Mouse (Mus musculus) CH12.LX (cell line): ENCODE results near the gene Kcnip3. TPM values are rescaled to one million over a fixed set of nuclear protein-coding genes. Genes with fewer than 3 reads are reported as not detected.

Experiments
- DNase-seq: peaks from one replicate; pipeline ENCODE4 v3.0.0-alpha.2; 2013; ENCODE audit errors: extremely low read depth
- H3K27ac ChIP-seq: 2 replicates; pipeline ENCODE4 v1.5.1; 2012; ENCODE audit warnings: low read depth, mild to moderate bottlenecking, control low read depth, moderate library complexity; ENCODE audit not compliant: insufficient read depth
- H3K27me3 ChIP-seq: replicated peaks from 2 replicates; pipeline ENCODE3; 2012; ENCODE audit warnings: inconsistent platforms
- H3K36me3 ChIP-seq, 2 experiments: replicated peaks in 1 of 2; 2 replicates each; pipeline versions ENCODE3 to v1.6.1; 2012; ENCODE audit warnings: inconsistent platforms in 1 of 2, low read length in 1 of 2, mild to moderate bottlenecking in 1 of 2, mixed read lengths in 1 of 2, moderate library complexity in 1 of 2; ENCODE audit not compliant: control insufficient read depth in 1 of 2, insufficient read depth in 1 of 2
- H3K4me1 ChIP-seq, 2 experiments: 2 replicates each; pipeline ENCODE4 v1.6.1; 2012; ENCODE audit warnings: inconsistent platforms in 1 of 2, moderate library complexity in 1 of 2; ENCODE audit not compliant: insufficient read depth in 2 of 2, control insufficient read depth in 1 of 2
- H3K4me2 ChIP-seq: 2 replicates; pipeline ENCODE4 v1.6.1; 2012; ENCODE audit warnings: low read depth, mild to moderate bottlenecking, control low read depth; ENCODE audit not compliant: poor library complexity, insufficient read depth, severe bottlenecking
- H3K4me3 ChIP-seq, 3 experiments: fragments of 150-350 bp in 1 of 3; sonication (generic) in 1 of 3; replicated peaks in 1 of 3; 2 replicates each; pipeline versions ENCODE3 to v1.5.1; 2011 to 2012; ENCODE audit warnings: low read depth in 2 of 3, low read length in 2 of 3, mild to moderate bottlenecking in 2 of 3, moderate library complexity in 2 of 3, control low read depth in 1 of 3, improper control_type of control experiment in 1 of 3, inconsistent platforms in 1 of 3, mixed read lengths in 1 of 3; ENCODE audit not compliant: poor library complexity in 1 of 3
- H3K79me2 ChIP-seq: replicated peaks from 2 replicates; pipeline ENCODE4 v1.6.1; 2012; ENCODE audit warnings: mild to moderate bottlenecking, moderate library complexity; ENCODE audit not compliant: control insufficient read depth, poor library complexity, insufficient read depth, severe bottlenecking; ENCODE audit errors: extremely low read depth
- H3K9ac ChIP-seq: 2 replicates; pipeline ENCODE4 v1.6.1; 2012; ENCODE audit warnings: low read depth, mild to moderate bottlenecking, control low read depth, moderate library complexity; ENCODE audit not compliant: insufficient read depth
- H3K9me3 ChIP-seq: replicated peaks from 2 replicates; pipeline ENCODE3; 2012; ENCODE audit warnings: low read length, inconsistent platforms, mixed read lengths
- BHLHE40 ChIP-seq: IDR thresholded peaks from 2 replicates; pipeline ENCODE4 v1.6.1; 2011; ENCODE audit warnings: mild to moderate bottlenecking, low read depth, low read length, improper control_type of control experiment
- E2F4 ChIP-seq: IDR thresholded peaks from 2 replicates; pipeline ENCODE4 v1.6.1; 2011; ENCODE audit warnings: low read depth, low read length, improper control_type of control experiment; ENCODE audit not compliant: insufficient replicate concordance
- ELF1 ChIP-seq: IDR thresholded peaks from 2 replicates; pipeline ENCODE4 v1.6.1; 2014; ENCODE audit warnings: low read depth, mild to moderate bottlenecking, inconsistent platforms, low read length, improper control_type of control experiment
- GABPA ChIP-seq: IDR thresholded peaks from 2 replicates; pipeline ENCODE4 v1.6.1; 2012; ENCODE audit warnings: low read depth, low read length, improper control_type of control experiment, inconsistent platforms; ENCODE audit not compliant: insufficient replicate concordance
- IRF4 ChIP-seq: IDR thresholded peaks from 2 replicates; pipeline ENCODE4 v1.6.1; 2014; ENCODE audit warnings: low read depth, mild to moderate bottlenecking, inconsistent platforms, low read length, improper control_type of control experiment
- JUN ChIP-seq: IDR thresholded peaks from 2 replicates; pipeline ENCODE4 v1.6.1; 2011; ENCODE audit warnings: low read depth, mild to moderate bottlenecking, low read length, improper control_type of control experiment, moderate library complexity; ENCODE audit not compliant: insufficient read depth
- MAZ ChIP-seq: IDR thresholded peaks from 2 replicates; pipeline ENCODE4 v1.6.1; 2012; ENCODE audit warnings: low read depth, mild to moderate bottlenecking, inconsistent platforms, low read length, improper control_type of control experiment, moderate library complexity
- MEF2A ChIP-seq: IDR thresholded peaks from 2 replicates; pipeline ENCODE4 v1.6.1; 2014; ENCODE audit warnings: low read depth, mild to moderate bottlenecking, inconsistent platforms, low read length, improper control_type of control experiment, borderline replicate concordance
- NELFE ChIP-seq: IDR thresholded peaks from 2 replicates; pipeline ENCODE4 v1.6.1; 2011; ENCODE audit warnings: low read depth, low read length, improper control_type of control experiment
- POLR2A ChIP-seq: IDR thresholded peaks from 2 replicates; pipeline ENCODE4 v1.6.1; 2011; ENCODE audit warnings: low read depth, mild to moderate bottlenecking, improper control_type of control experiment, low read length
- SIN3A ChIP-seq: IDR thresholded peaks from 2 replicates; pipeline ENCODE4 v1.6.1; 2012; ENCODE audit warnings: low read length, improper control_type of control experiment, inconsistent platforms
- SMC3 ChIP-seq: IDR thresholded peaks from 2 replicates; pipeline ENCODE4 v1.6.1; 2011; ENCODE audit warnings: low read depth, low read length, improper control_type of control experiment
- TBP ChIP-seq: conservative IDR thresholded peaks from 2 replicates; pipeline ENCODE4 v1.6.1; 2011; ENCODE audit warnings: low read depth, low read length, improper control_type of control experiment
- USF1 ChIP-seq: IDR thresholded peaks from 2 replicates; pipeline ENCODE4 v1.6.1; 2014; ENCODE audit warnings: low read depth, mild to moderate bottlenecking, inconsistent platforms, low read length, improper control_type of control experiment
- ZC3H11A ChIP-seq: IDR thresholded peaks from 2 replicates; pipeline ENCODE4 v1.6.1; 2012; ENCODE audit warnings: low read depth, mild to moderate bottlenecking, inconsistent platforms, low read length, improper control_type of control experiment
- ZKSCAN1 ChIP-seq: IDR thresholded peaks from 2 replicates; pipeline ENCODE4 v1.6.1; 2012; ENCODE audit warnings: low read depth, inconsistent platforms, low read length, improper control_type of control experiment, borderline replicate concordance
- ZMIZ1 ChIP-seq: IDR thresholded peaks from 2 replicates; pipeline ENCODE4 v1.6.1; 2012; ENCODE audit warnings: low read depth, mild to moderate bottlenecking, inconsistent platforms, low read length, improper control_type of control experiment
- dilution Hi-C: fragments of 300-500 bp; cut with MboI; formaldehyde crosslinking; loops from 2 replicates; pipeline ENCODE4 v1.14.3; 2020; ENCODE audit warnings: low sequenced_read_pairs; ENCODE audit not compliant: extremely low pct_unique_long_range_greater_than_20kb, extremely low pct_ligation_motif_present
- in situ Hi-C: fragments of 300-500 bp; cut with MboI; formaldehyde crosslinking; loops from 3 replicates; pipeline ENCODE4 v1.14.3; 2019; ENCODE audit warnings: low sequenced_read_pairs, low pct_ligation_motif_present, low pct_unique_long_range_greater_than_20kb, mixed read lengths
- polyA plus RNA-seq: library from polyadenylated mRNA; unstranded; fragments of >175 nt; gene quantifications from 2 replicates; pipeline ENCODE4 v1.2.1, GENCODE M21; 2012; ENCODE audit warnings: low read depth; ENCODE audit not compliant: insufficient read length
- total RNA-seq, 2 experiments: library from RNA; depleted of rRNA; stranded (reverse); fragments of 300-350 nt in 1 of 2; fragments of >200 nt in 1 of 2; gene quantifications; 2 replicates each; pipeline ENCODE4 v1.2.3; 2012 to 2014

The Kcnip3 gene
- total and polyA plus RNA-seq, 3 experiments, result not detected

DNA sequence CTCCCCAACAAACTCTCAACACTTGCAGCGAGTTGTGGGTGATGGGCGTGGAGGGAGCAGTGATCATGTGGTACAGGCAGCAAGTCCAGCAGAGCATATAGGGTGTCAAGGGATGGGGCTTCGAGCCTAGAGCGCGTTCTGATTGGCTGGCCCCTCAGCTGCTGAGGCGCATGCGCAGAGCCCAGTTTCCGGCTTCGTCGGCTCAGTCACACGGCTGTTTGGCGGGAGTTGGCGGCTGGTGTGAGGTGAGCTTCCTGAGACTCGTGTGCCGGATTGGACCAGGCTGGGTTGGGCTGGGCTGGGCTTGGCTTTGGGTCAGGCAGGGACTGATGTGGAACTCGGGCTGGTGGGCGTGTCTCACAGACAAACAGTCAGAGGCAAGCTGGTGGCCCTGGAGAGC, 96.9 kb downstream of the Kcnip3 start, which contains the start of gene Gpat2:
TSS of gene Gpat2 (plus strand) at position 223 of the 400 bp plus-strand sequence.
- peaks cover 5 to 26% of the 10 kb centered on the region in 2 experiments; a peak in 2 of 4 replicates for H3K4me1 ChIP-seq
- dilution Hi-C loops, result no loop called here
- peaks cover 3% of the 10 kb centered on the region for H3K27me3 ChIP-seq
- no peak for TF ChIP-seq GABPA
- TF ChIP-seq ZMIZ1, result no peak
- TF ChIP-seq ELF1, result no peak
- TF ChIP-seq SIN3A, result no peak
- TF ChIP-seq NELFE, result no peak
- TF ChIP-seq MAZ, result no peak
- TF ChIP-seq ZKSCAN1, result no peak
- TF ChIP-seq IRF4, result no peak
- TF ChIP-seq TBP, result no peak
- TF ChIP-seq BHLHE40, result no peak
- TF ChIP-seq ZC3H11A, result no peak
- no peak for TF ChIP-seq JUN
- TF ChIP-seq SMC3, result no peak
- TF ChIP-seq USF1, result no peak
- no peak for TF ChIP-seq POLR2A
- TF ChIP-seq, all 38 proteins: peak for 0
- peaks cover 2% of the 10 kb centered on the region for H3K9me3 ChIP-seq
- in situ Hi-C loops, result loop anchor here (5.0 kb wide), 1 partner anchor 63 kb away; the partner anchor contains the start of gene Adra2b
- no peak within 1 kb of the TSS for H3K27ac ChIP-seq
- no peak within 1 kb of the TSS for H3K9ac ChIP-seq
- no peak for DNase-seq
- no peak within 1 kb of the TSS for H3K4me3 ChIP-seq
- no peaks in the 10 kb centered on the region for H3K36me3 ChIP-seq
- no peak within 1 kb of the TSS for H3K4me2 ChIP-seq
- H3K79me2 ChIP-seq, result no peaks in the 10 kb centered on the region

GRCm38 (mm10) chr2:127418266-127418970, 103.5 kb downstream of the Kcnip3 start:
- peaks cover 0 to 14% of the 10 kb centered on the region in 2 experiments; a peak in 2 of 4 replicates for H3K4me1 ChIP-seq
- TF ChIP-seq ZC3H11A, result no peak
- no peak for TF ChIP-seq SMC3
- TF ChIP-seq ZKSCAN1, result no peak
- no peak for TF ChIP-seq E2F4
- no peak for TF ChIP-seq MEF2A
- no peak overlapping the region for H3K27ac ChIP-seq
- H3K79me2 ChIP-seq, result no peaks in the 10 kb centered on the region
- no peak overlapping the region for H3K4me2 ChIP-seq
- dilution Hi-C loops, result no loop called here
- in situ Hi-C loops, result no loop called here
- DNase-seq, result no peak
- H3K9ac ChIP-seq, result no peak overlapping the region
- no peak overlapping the region for H3K4me3 ChIP-seq
- no peaks in the 10 kb centered on the region for H3K36me3 ChIP-seq
- H3K27me3 ChIP-seq, result peaks cover 13% of the 10 kb centered on the region
- H3K9me3 ChIP-seq, result no peaks in the 10 kb centered on the region
